Mouse (Mus musculus) stomach, postnatal 0 days (tissue): Measurements from ENCODE around the gene Neurl4.

Experiments
- CTCF ChIP-seq: IDR thresholded peaks from 2 replicates; pipeline ENCODE4 v1.5.1; 2016; ENCODE audit warnings: antibody characterized with exemption, low read depth, mild to moderate bottlenecking, moderate library complexity
- EP300 ChIP-seq: optimal IDR thresholded peaks from 2 replicates; pipeline ENCODE3; 2016; ENCODE audit warnings: antibody characterized with exemption

DNA sequence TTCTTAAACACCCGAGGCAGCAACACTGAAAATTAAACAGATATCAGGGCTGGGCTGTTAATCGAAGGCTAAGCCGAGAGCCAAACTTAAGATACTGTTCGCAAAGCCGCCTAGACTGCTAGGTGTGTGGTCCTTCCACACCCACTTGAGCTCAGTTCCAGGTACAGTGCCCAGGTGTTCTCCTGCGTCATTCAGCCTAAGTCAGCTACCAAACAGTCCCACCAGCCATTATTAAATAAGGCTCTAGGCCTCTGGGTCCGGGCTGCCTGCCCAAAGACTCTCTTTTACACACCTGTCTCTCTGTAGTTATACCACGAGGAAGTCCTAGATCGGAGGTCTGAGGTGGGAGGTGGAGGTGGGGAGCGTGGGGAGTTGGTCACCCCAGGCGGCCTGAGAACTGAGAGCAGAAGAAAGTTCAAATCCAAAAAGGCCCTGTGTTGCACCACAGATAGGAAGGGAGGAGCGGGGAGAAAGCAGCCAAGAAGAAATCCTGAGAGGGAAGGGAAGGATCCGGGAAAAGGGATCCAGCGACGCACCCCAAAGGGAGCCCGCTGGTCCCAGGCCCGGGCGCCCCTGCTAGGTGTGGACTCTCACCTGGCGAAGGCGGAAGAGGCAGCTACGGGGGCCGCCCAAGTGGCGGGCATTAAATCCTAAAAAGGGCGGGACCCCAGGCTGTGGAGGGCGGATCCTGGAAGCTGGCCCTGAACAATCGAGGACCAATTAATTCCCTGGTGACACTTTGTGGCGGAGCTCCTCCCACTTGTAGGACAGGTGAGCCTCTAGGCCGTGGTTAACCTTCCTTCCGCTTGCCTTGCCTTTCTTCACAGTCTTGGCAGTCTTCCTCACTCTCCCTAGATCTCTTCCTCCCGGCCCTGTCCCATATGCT lies 42.5 kb upstream of the Neurl4 start, which contains the start of gene Tnk1:
- TF ChIP-seq CTCF (no peak), EP300 (no peak)
